Mouse (Mus musculus) C2C12 (cell line): ENCODE results near the gene Tcea2.

Source experiments
- CEBPB ChIP-seq: IDR thresholded peaks from one replicate; pipeline ENCODE4 v1.6.1; 2011; ENCODE audit warnings: low read depth, mild to moderate bottlenecking, control low read depth, moderate library complexity
- CTCF ChIP-seq: IDR thresholded peaks from one replicate; pipeline ENCODE4 v1.5.1; 2011; ENCODE audit not compliant: control insufficient read depth, insufficient read depth, insufficient read length
- FOSL1 ChIP-seq: IDR thresholded peaks from one replicate; pipeline ENCODE4 v1.8.0; 2011; ENCODE audit warnings: mild to moderate bottlenecking, low read length; ENCODE audit not compliant: poor library complexity, insufficient read depth, severe bottlenecking
- MAX ChIP-seq: IDR thresholded peaks from one replicate; pipeline ENCODE4 v1.6.1; 2011; ENCODE audit warnings: mild to moderate bottlenecking, control low read depth
- MYOD1 ChIP-seq: IDR thresholded peaks from one replicate; pipeline ENCODE4 v1.6.1; 2011; ENCODE audit warnings: low read depth; ENCODE audit not compliant: control insufficient read depth, insufficient read length
- MYOG ChIP-seq: IDR thresholded peaks from one replicate; pipeline ENCODE4 v1.6.1; 2011; ENCODE audit not compliant: control insufficient read depth, insufficient read length; ENCODE audit errors: extremely low read depth
- USF1 ChIP-seq: IDR thresholded peaks from one replicate; pipeline ENCODE4 v1.6.1; 2011; ENCODE audit warnings: low read depth, mild to moderate bottlenecking, control low read depth, moderate library complexity

GRCm38 (mm10) chr2:181648926-181649325 is 31.2 kb upstream of the Tcea2 start:
- TF ChIP-seq CTCF = no peak
- TF ChIP-seq CEBPB = no peak
- TF ChIP-seq MAX = no peak
- no peak for TF ChIP-seq USF1
- TF ChIP-seq MYOD1 = no peak
- no peak for TF ChIP-seq MYOG
- no peak for TF ChIP-seq FOSL1
